In the genomic region with DNA sequence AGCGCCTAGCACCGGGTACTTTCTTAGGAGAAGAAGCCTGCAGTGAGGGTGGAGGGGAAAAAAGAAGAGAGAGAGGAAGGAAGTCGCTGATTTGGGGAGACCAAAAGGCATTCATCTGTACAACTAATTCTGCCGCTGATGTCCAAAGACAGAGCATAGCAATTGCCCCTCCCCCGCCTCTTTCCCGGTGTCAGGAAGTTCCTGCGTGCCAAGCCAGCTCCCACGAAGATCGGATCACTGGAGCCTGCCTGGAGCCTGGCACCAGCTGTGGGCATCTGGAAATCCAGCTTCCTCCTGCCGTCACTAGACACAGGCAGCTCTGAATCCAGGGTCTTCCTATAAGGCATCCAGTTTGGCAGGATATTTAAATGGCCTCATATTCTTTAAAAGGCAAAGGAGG, we compare ENCODE assay signal across 8 mouse cellular contexts. TPM values are rescaled to one million over a fixed set of nuclear protein-coding genes. Genes with fewer than 3 reads are reported as not detected.
A peak's percentile ranks its signal among the peaks of the same experiment; 100 is the strongest.
DNase-seq lines count a peak whose midpoint lies in the region; ATAC-seq and TF ChIP-seq lines count a peak whose summit lies in the region.

No protein-coding gene starts in this region.

- TF ChIP-seq CTCF in gastrocnemius, adult 2 months (IDR thresholded peaks at IDR 0.05): no peak

- no peaks in the 10 kb centered on the region for H3K9me3 ChIP-seq in stomach, embryonic 16.5 days (replicated peaks; ENCODE audit: control insufficient read depth, low read length)

- no peak overlapping the region for H3K27ac ChIP-seq in gastrocnemius, adult 2 months
- no peak overlapping the region for H3K27ac ChIP-seq in stomach, embryonic 16.5 days (ENCODE audit: low read length)

- H3K4me2 ChIP-seq in stomach, embryonic 16.5 days (ENCODE audit: low read depth, low read length): no peak overlapping the region

- no peaks in the 10 kb centered on the region for H3K4me1 ChIP-seq in stomach, embryonic 16.5 days (ENCODE audit: control insufficient read depth, insufficient read depth, low read length)

- intact Hi-C loops in gastrocnemius, adult 2 months (cut with DNase I): no loop called here

- H3K36me3 ChIP-seq in stomach, embryonic 16.5 days (ENCODE audit: control insufficient read depth, insufficient read depth, low read length): no peaks in the 10 kb centered on the region

- H3K4me3 ChIP-seq in gastrocnemius, adult 2 months: no peak overlapping the region
- no peak overlapping the region for H3K4me3 ChIP-seq in stomach, embryonic 16.5 days (replicated peaks; ENCODE audit: low read length)

- ATAC-seq in stomach, embryonic 16.5 days (ENCODE audit: insufficient read depth, low FRiP score): 0 out of 2 replicates have a peak, but pooled peaks have one; percentile 21

- no peaks in the 10 kb centered on the region for H3K27me3 ChIP-seq in stomach, embryonic 16.5 days (ENCODE audit: control insufficient read depth, insufficient read depth, low read length)

- 40% methylated on average over 10 of the region's 10 CpGs for WGBS in stomach, embryonic 16.5 days

- peak; percentile 55 for DNase-seq in gastrocnemius, adult 2 months
- DNase-seq in gastrocnemius, postnatal 25 days: no peak
- peak; percentile 47 for DNase-seq in right cerebral cortex, postnatal 14 days
- DNase-seq in right cerebral cortex, adult 18-20 months: no peak
- peak; percentile 69 for DNase-seq in kidney, postnatal 14 days
- no peak for DNase-seq in c-Kit-positive CD71-positive TER-119-positive erythroid progenitor cells, embryonic 14.5 days (ENCODE audit: low spot score)
- no peak for DNase-seq in cerebellum, adult 11 months

- H3K9ac ChIP-seq in stomach, embryonic 16.5 days (ENCODE audit: low read length): no peak overlapping the region

RNA-seq across cellular contexts. Expression of a gene that starts 8.6 kb away (rescaled TPM):
- total RNA-seq in gastrocnemius, adult 2 months (2021): 100 to 1,000 TPM; 108 to 145 TPM
- 10 to 100 TPM; 93.1 to 94.8 TPM for total RNA-seq in gastrocnemius, postnatal 25 days (2021)
- polyA plus RNA-seq in stomach, embryonic 16.5 days (2015; fragmentation: Nextera tagmentation; extraction: Ambion mirVana): 22.6 and 24.8 TPM in 2 replicates

Comparison
In these comparisons a context has a peak if more than half of its experiments do, and no peak if none do; other contexts are left out.
1. DNase-seq: peak in gastrocnemius, adult 2 months (single experiment), right cerebral cortex, postnatal 14 days (single experiment) and kidney, postnatal 14 days (single experiment); none in gastrocnemius, postnatal 25 days (single experiment), right cerebral cortex, adult 18-20 months (single experiment), c-Kit-positive CD71-positive TER-119-positive erythroid progenitor cells, embryonic 14.5 days (single experiment) and cerebellum, adult 11 months (single experiment).